Mouse (Mus musculus) midbrain, postnatal 0 days (tissue): ENCODE data around the gene Ppp2r2d. TPM values are rescaled to one million over a fixed set of nuclear protein-coding genes. Genes with fewer than 3 reads are reported as not detected.

Experiments
- ATAC-seq: fragments of 200-750 bp; cut with Nextera tagmentation; 2 replicates; pipeline ENCODE4 v1.8.0; 2017; ENCODE audit warnings: moderate number of reproducible peaks, mild to moderate bottlenecking, moderate TSS enrichment, moderate library complexity; ENCODE audit not compliant: low FRiP score
- DNase-seq: peaks from one replicate; pipeline ENCODE4 v3.0.0-alpha.2; 2015; ENCODE audit warnings: low spot score
- H3K27ac ChIP-seq: fragments of 300-500 bp; sonication (generic); 2 replicates; pipeline ENCODE4 v1.5.1; 2014; ENCODE audit warnings: low read depth, mild to moderate bottlenecking, low read length, mixed read lengths
- H3K27me3 ChIP-seq: fragments of 300-500 bp; sonication (generic); 2 replicates; pipeline ENCODE4 v1.6.1; 2014; ENCODE audit warnings: low read length, control low read depth, mixed read lengths; ENCODE audit not compliant: insufficient read depth
- H3K36me3 ChIP-seq: fragments of 300-500 bp; sonication (generic); 2 replicates; pipeline ENCODE4 v1.6.1; 2014; ENCODE audit warnings: low read length, control low read depth, mixed read lengths; ENCODE audit not compliant: insufficient read depth
- H3K4me1 ChIP-seq: fragments of 300-500 bp; sonication (generic); 2 replicates; pipeline ENCODE4 v1.6.1; 2014; ENCODE audit warnings: mild to moderate bottlenecking, control low read depth, antibody characterized with exemption, low read length, mixed read lengths; ENCODE audit not compliant: insufficient read depth
- H3K4me2 ChIP-seq: fragments of 300-500 bp; sonication (generic); 2 replicates; pipeline ENCODE4 v1.6.1; 2014; ENCODE audit warnings: low read depth, mild to moderate bottlenecking, low read length, mixed read lengths; ENCODE audit not compliant: poor library complexity, severe bottlenecking
- H3K4me3 ChIP-seq: fragments of 300-500 bp; sonication (generic); 2 replicates; pipeline ENCODE4 v1.5.1; 2014; ENCODE audit warnings: low read depth, mild to moderate bottlenecking, low read length, moderate library complexity
- H3K9ac ChIP-seq: fragments of 300-500 bp; sonication (generic); replicated peaks from 2 replicates; pipeline ENCODE4 v1.6.1; 2014; ENCODE audit warnings: mild to moderate bottlenecking, low read length, moderate library complexity, mixed read lengths; ENCODE audit not compliant: poor library complexity, severe bottlenecking
- H3K9me3 ChIP-seq: fragments of 300-500 bp; sonication (generic); 2 replicates; pipeline ENCODE4 v1.6.1; 2016; ENCODE audit warnings: low read length, control low read depth
- CTCF ChIP-seq: IDR thresholded peaks from 2 replicates; pipeline ENCODE4 v1.5.1; 2016; ENCODE audit warnings: antibody characterized with exemption, mild to moderate bottlenecking
- WGBS: fragments of 180-500 bp; shearing (Covaris S2); extraction: QIAGEN DNeasy Blood & Tissue Kit; methylation state at CpG from one replicate; pipeline ENCODE4 v1.1.7; 2014; 5-methylcytosine and 5-hydroxymethylcytosine counted together
- polyA plus RNA-seq: library from polyadenylated mRNA; unstranded; fragments of >200 nt; fragmentation: Nextera tagmentation; extraction: Ambion mirVana; gene quantifications from 2 replicates; pipeline ENCODE4 v1.2.1, GENCODE M21; 2015
- total RNA-seq: library from RNA; depleted of rRNA; stranded (reverse); fragments of >200 nt; gene quantifications from 2 replicates; pipeline ENCODE4 v1.2.3, GENCODE M21; 2014; rRNA removed

Gene Ppp2r2d
- total RNA-seq (91.5 and 92.7 TPM in 2 replicates), polyA plus RNA-seq (100 and 109 TPM in 2 replicates)

- ATAC-seq (peak; percentile 93), DNase-seq (peak; percentile 98)
- H3K27me3 ChIP-seq, result no peaks in the 10 kb centered on the region
- peaks cover 12% of the 10 kb centered on the region for H3K4me1 ChIP-seq
- under 1% methylated on average over 50 of the region's 51 CpGs for WGBS
- peak within 1 kb of the TSS; percentile 99 for H3K9ac ChIP-seq
- peak within 1 kb of the TSS; percentile 70 for H3K4me2 ChIP-seq
- peak within 1 kb of the TSS; percentile 89 for H3K27ac ChIP-seq
- peak; percentile 91 for TF ChIP-seq CTCF
- H3K4me3 ChIP-seq, result peak within 1 kb of the TSS; percentile 100
- H3K36me3 ChIP-seq, result no peaks in the 10 kb centered on the region
- no peaks in the 10 kb centered on the region for H3K9me3 ChIP-seq
Measured at GRCm38 (mm10) chr7:138845544-138846391, at the start of gene Ppp2r2d, which contains the start of gene Mapk1ip1. TSS of gene Ppp2r2d (plus strand) at chr7:138846079. TSS of gene Mapk1ip1 (minus strand) at chr7:138846273.

GRCm38 (mm10) chr7:138803386-138803785 lies 42.5 kb upstream of the Ppp2r2d start:
- Histone ChIP-seq H3K9me3 (peaks cover 2% of the 10 kb centered on the region; the same call in 1 of the 2 replicates), H3K4me2 (no peak overlapping the region), H3K27ac (no peak overlapping the region), H3K4me3 (no peak overlapping the region), H3K36me3 (no peaks in the 10 kb centered on the region), H3K4me1 (no peaks in the 10 kb centered on the region), H3K9ac (no peak overlapping the region), H3K27me3 (no peaks in the 10 kb centered on the region)
- DNase-seq (no peak), ATAC-seq (no peak)
- WGBS, result 60% methylated on average over 4 of the region's 4 CpGs
- TF ChIP-seq CTCF, result no peak

GRCm38 (mm10) chr7:138807146-138807545 lies 38.7 kb upstream of the Ppp2r2d start:
- H3K27ac ChIP-seq, result no peak overlapping the region
- no peak for ATAC-seq
- WGBS, result 80% methylated on average over 3 of the region's 3 CpGs

GRCm38 (mm10) chr7:138813213-138813875 lies 32.5 kb upstream of the Ppp2r2d start:
- DNase-seq (peak; percentile 55), ATAC-seq (no peak)
- no peaks in the 10 kb centered on the region for H3K36me3 ChIP-seq
- no peak for TF ChIP-seq CTCF
- no peaks in the 10 kb centered on the region for H3K9me3 ChIP-seq
- H3K27me3 ChIP-seq, result no peaks in the 10 kb centered on the region
- 48% methylated on average over 11 of the region's 11 CpGs for WGBS
- H3K4me1 ChIP-seq, result peaks cover 3% of the 10 kb centered on the region; the same call in 1 of the 2 replicates
- no peak overlapping the region for H3K4me3 ChIP-seq
- no peak overlapping the region for H3K9ac ChIP-seq
- H3K27ac ChIP-seq, result peak overlapping the region; percentile 32; the same call in 1 of the 2 replicates
- no peak overlapping the region for H3K4me2 ChIP-seq

More at GRCm38 (mm10) chr7:138807146-138807545, 38.7 kb upstream of the Ppp2r2d start:
- no peak overlapping the region for H3K4me2 ChIP-seq
- H3K9me3 ChIP-seq, result peaks cover 2% of the 10 kb centered on the region; the same call in 1 of the 2 replicates
- H3K36me3 ChIP-seq, result no peaks in the 10 kb centered on the region
- H3K4me3 ChIP-seq, result no peak overlapping the region
- H3K9ac ChIP-seq, result no peak overlapping the region
- no peaks in the 10 kb centered on the region for H3K27me3 ChIP-seq
- no peak for TF ChIP-seq CTCF
- no peaks in the 10 kb centered on the region for H3K4me1 ChIP-seq
- no peak for DNase-seq

- peak; percentile 33 for TF ChIP-seq CTCF
- DNase-seq (no peak), ATAC-seq (no peak)
- Histone ChIP-seq H3K27me3 (no peaks in the 10 kb centered on the region), H3K4me1 (peaks cover 1% of the 10 kb centered on the region; the same call in 1 of the 2 replicates), H3K9me3 (no peaks in the 10 kb centered on the region), H3K4me3 (no peak overlapping the region), H3K4me2 (no peak overlapping the region), H3K9ac (no peak overlapping the region), H3K36me3 (no peaks in the 10 kb centered on the region), H3K27ac (no peak overlapping the region)
- 58% methylated on average over 4 of the region's 4 CpGs for WGBS
Measured at GRCm38 (mm10) chr7:138818314-138818713, 27.6 kb upstream of the Ppp2r2d start.
